Mouse (Mus musculus) liver, embryonic 12.5 days (tissue): Measurements from ENCODE around the gene Tob1. TPM values are rescaled to one million over a fixed set of nuclear protein-coding genes. Genes with fewer than 3 reads are reported as not detected.

Source experiments
- ATAC-seq: fragments of 200-750 bp; cut with Nextera tagmentation; 2 replicates; pipeline ENCODE4 v1.8.0; 2017; ENCODE audit warnings: moderate number of reproducible peaks, mild to moderate bottlenecking, moderate library complexity
- H3K27ac ChIP-seq: fragments of 300-500 bp; sonication (generic); 2 replicates; pipeline ENCODE4 v1.5.1; 2016; ENCODE audit warnings: mild to moderate bottlenecking
- H3K27me3 ChIP-seq: fragments of 300-500 bp; sonication (generic); replicated peaks from 2 replicates; pipeline ENCODE4 v1.6.1; 2016; ENCODE audit warnings: mild to moderate bottlenecking, moderate library complexity
- H3K36me3 ChIP-seq: fragments of 300-500 bp; sonication (generic); 2 replicates; pipeline ENCODE4 v1.6.1; 2016; ENCODE audit warnings: mild to moderate bottlenecking, moderate library complexity
- H3K4me1 ChIP-seq: fragments of 300-500 bp; sonication (generic); 2 replicates; pipeline ENCODE4 v1.6.1; 2016
- H3K4me2 ChIP-seq: fragments of 300-500 bp; sonication (generic); 2 replicates; pipeline ENCODE4 v1.6.1; 2016; ENCODE audit warnings: mild to moderate bottlenecking, moderate library complexity
- H3K4me3 ChIP-seq: fragments of 300-500 bp; sonication (generic); 2 replicates; pipeline ENCODE4 v1.5.1; 2016; ENCODE audit warnings: mild to moderate bottlenecking, moderate library complexity
- H3K9ac ChIP-seq: fragments of 300-500 bp; sonication (generic); 2 replicates; pipeline ENCODE4 v1.6.1; 2016; ENCODE audit warnings: mild to moderate bottlenecking, moderate library complexity
- H3K9me3 ChIP-seq: fragments of 300-500 bp; sonication (generic); replicated peaks from 2 replicates; pipeline ENCODE4 v1.6.1; 2016; ENCODE audit warnings: mild to moderate bottlenecking, moderate library complexity
- WGBS: fragments of 180-500 bp; shearing (Covaris S2); methylation state at CpG from one replicate; pipeline ENCODE4 v1.1.7; 2016; ENCODE audit not compliant: insufficient replicate concordance; 5-methylcytosine and 5-hydroxymethylcytosine counted together
- polyA plus RNA-seq: library from polyadenylated mRNA; unstranded; fragments of >200 nt; fragmentation: Nextera tagmentation; extraction: Ambion mirVana; gene quantifications from 2 replicates; pipeline ENCODE4 v1.2.1, GENCODE M21; 2016

Gene Tob1
- polyA plus RNA-seq, 1 experiment from 2014 or later: 13.6 TPM

GRCm38 (mm10) chr11:94179768-94180167 lies 31.5 kb upstream of the Tob1 start:
- Histone ChIP-seq H3K9me3 (no peaks in the 10 kb centered on the region), H3K27ac (no peak overlapping the region), H3K4me1 (peaks cover 19% of the 10 kb centered on the region), H3K36me3 (no peaks in the 10 kb centered on the region), H3K9ac (no peak overlapping the region), H3K4me3 (no peak overlapping the region), H3K27me3 (peaks cover 12% of the 10 kb centered on the region), H3K4me2 (no peak overlapping the region)
- 6% methylated on average over 1 of the region's 1 CpGs for whole genome bisulfite sequencing
- no peak for ATAC-seq

- 44% methylated on average over 4 of the region's 4 CpGs for WGBS
- no peak overlapping the region for H3K27ac ChIP-seq
- H3K36me3 ChIP-seq: no peaks in the 10 kb centered on the region
- H3K4me3 ChIP-seq: no peak overlapping the region
- H3K4me1 ChIP-seq: peaks cover 15% of the 10 kb centered on the region
- no peak; the same call in 1 of the 2 replicates for ATAC-seq
- no peak overlapping the region for H3K4me2 ChIP-seq
- H3K9me3 ChIP-seq: no peaks in the 10 kb centered on the region
- H3K27me3 ChIP-seq: peaks cover 12% of the 10 kb centered on the region
- no peak overlapping the region for H3K9ac ChIP-seq
Measured at GRCm38 (mm10) chr11:94180194-94180593, 31.1 kb upstream of the Tob1 start.

GRCm38 (mm10) chr11:94181694-94182093 lies 29.6 kb upstream of the Tob1 start:
- Histone ChIP-seq H3K9me3 (no peaks in the 10 kb centered on the region), H3K4me3 (no peak overlapping the region), H3K4me1 (peaks cover 8% of the 10 kb centered on the region), H3K27me3 (peaks cover 12% of the 10 kb centered on the region), H3K36me3 (no peaks in the 10 kb centered on the region), H3K4me2 (no peak overlapping the region), H3K27ac (no peak overlapping the region), H3K9ac (no peak overlapping the region)
- WGBS: 73% methylated on average over 8 of the region's 8 CpGs
- ATAC-seq: no peak

GRCm38 (mm10) chr11:94182711-94183110 lies 28.5 kb upstream of the Tob1 start:
- WGBS: 74% methylated on average over 4 of the region's 4 CpGs
- ATAC-seq: no peak
- no peak overlapping the region for H3K9ac ChIP-seq

GRCm38 (mm10) chr11:94183120-94183519 lies 28.1 kb upstream of the Tob1 start:
- Histone ChIP-seq H3K27ac (no peak overlapping the region), H3K36me3 (no peaks in the 10 kb centered on the region), H3K9me3 (no peaks in the 10 kb centered on the region), H3K9ac (no peak overlapping the region), H3K27me3 (peaks cover 7% of the 10 kb centered on the region), H3K4me2 (no peak overlapping the region), H3K4me3 (no peak overlapping the region), H3K4me1 (peaks cover 8% of the 10 kb centered on the region)
- no peak for ATAC-seq
- 56% methylated on average over 5 of the region's 5 CpGs for WGBS

More at GRCm38 (mm10) chr11:94182711-94183110, 28.5 kb upstream of the Tob1 start:
- H3K4me2 ChIP-seq: no peak overlapping the region
- H3K36me3 ChIP-seq: no peaks in the 10 kb centered on the region
- H3K27me3 ChIP-seq: peaks cover 11% of the 10 kb centered on the region
- no peaks in the 10 kb centered on the region for H3K9me3 ChIP-seq
- H3K4me3 ChIP-seq: no peak overlapping the region
- no peak overlapping the region for H3K27ac ChIP-seq
- H3K4me1 ChIP-seq: peaks cover 8% of the 10 kb centered on the region

- H3K27me3 ChIP-seq: peaks cover 2% of the 10 kb centered on the region
- H3K4me1 ChIP-seq: peaks cover 9% of the 10 kb centered on the region
- WGBS: 56% methylated on average over 2 of the region's 2 CpGs
- ATAC-seq: no peak
- no peak overlapping the region for H3K9ac ChIP-seq
- H3K4me2 ChIP-seq: no peak overlapping the region
- no peaks in the 10 kb centered on the region for H3K9me3 ChIP-seq
- no peak overlapping the region for H3K4me3 ChIP-seq
- H3K36me3 ChIP-seq: no peaks in the 10 kb centered on the region
- no peak overlapping the region for H3K27ac ChIP-seq
Measured at GRCm38 (mm10) chr11:94183671-94184070, 27.6 kb upstream of the Tob1 start.

- peak; percentile 47; the same call in 1 of the 2 replicates for ATAC-seq
- H3K9ac ChIP-seq: no peak overlapping the region
- no peak overlapping the region for H3K4me2 ChIP-seq
- H3K9me3 ChIP-seq: no peaks in the 10 kb centered on the region
- H3K36me3 ChIP-seq: no peaks in the 10 kb centered on the region
- H3K4me3 ChIP-seq: no peak overlapping the region
- H3K27me3 ChIP-seq: no peaks in the 10 kb centered on the region; the same call in none of the 2 replicates
- WGBS: 29% methylated on average over 10 of the region's 10 CpGs
- H3K4me1 ChIP-seq: peaks cover 19% of the 10 kb centered on the region
- H3K27ac ChIP-seq: no peak overlapping the region
Measured at GRCm38 (mm10) chr11:94189579-94189978, 21.7 kb upstream of the Tob1 start.

GRCm38 (mm10) chr11:94190665-94191064 lies 20.6 kb upstream of the Tob1 start:
- WGBS: 75% methylated on average over 5 of the region's 5 CpGs
- no peak overlapping the region for H3K9ac ChIP-seq
- H3K4me3 ChIP-seq: no peak overlapping the region
- ATAC-seq: no peak
- H3K36me3 ChIP-seq: no peaks in the 10 kb centered on the region
- H3K27me3 ChIP-seq: no peaks in the 10 kb centered on the region; the same call in none of the 2 replicates
- no peaks in the 10 kb centered on the region for H3K9me3 ChIP-seq
- no peak overlapping the region for H3K4me2 ChIP-seq
- no peak overlapping the region for H3K27ac ChIP-seq
- H3K4me1 ChIP-seq: peaks cover 19% of the 10 kb centered on the region

GRCm38 (mm10) chr11:94193109-94193508 lies 18.1 kb upstream of the Tob1 start:
- no peaks in the 10 kb centered on the region; the same call in none of the 2 replicates for H3K27me3 ChIP-seq
- no peaks in the 10 kb centered on the region for H3K36me3 ChIP-seq
- H3K9ac ChIP-seq: no peak overlapping the region
- peaks cover 28% of the 10 kb centered on the region for H3K4me1 ChIP-seq
- H3K9me3 ChIP-seq: no peaks in the 10 kb centered on the region
- WGBS: 51% methylated on average over 2 of the region's 2 CpGs
- H3K4me3 ChIP-seq: no peak overlapping the region
- ATAC-seq: no peak
- H3K27ac ChIP-seq: no peak overlapping the region
- H3K4me2 ChIP-seq: no peak overlapping the region

GRCm38 (mm10) chr11:94196311-94196710 lies 14.9 kb upstream of the Tob1 start:
- H3K4me3 ChIP-seq: no peak overlapping the region
- no peak overlapping the region for H3K4me2 ChIP-seq
- H3K36me3 ChIP-seq: no peaks in the 10 kb centered on the region
- H3K4me1 ChIP-seq: peaks cover 34% of the 10 kb centered on the region
- H3K27me3 ChIP-seq: no peaks in the 10 kb centered on the region; the same call in none of the 2 replicates
- ATAC-seq: no peak
- 69% methylated on average over 3 of the region's 3 CpGs for WGBS
- no peak overlapping the region for H3K9ac ChIP-seq
- H3K27ac ChIP-seq: no peak overlapping the region
- no peaks in the 10 kb centered on the region for H3K9me3 ChIP-seq

GRCm38 (mm10) chr11:94198405-94199146 lies 12.7 kb upstream of the Tob1 start:
- no peaks in the 10 kb centered on the region for H3K36me3 ChIP-seq
- no peak overlapping the region for H3K4me2 ChIP-seq
- H3K9ac ChIP-seq: no peak overlapping the region
- no peak overlapping the region for H3K27ac ChIP-seq
- H3K27me3 ChIP-seq: no peaks in the 10 kb centered on the region; the same call in 1 of the 2 replicates
- WGBS: 65% methylated on average over 7 of the region's 7 CpGs
- H3K4me3 ChIP-seq: no peak overlapping the region
- no peaks in the 10 kb centered on the region for H3K9me3 ChIP-seq
- peaks cover 48% of the 10 kb centered on the region for H3K4me1 ChIP-seq
- ATAC-seq: no peak

- Histone ChIP-seq H3K4me3 (no peak overlapping the region), H3K27ac (no peak overlapping the region), H3K4me2 (peak overlapping the region; percentile 3; the same call in 1 of the 2 replicates), H3K9me3 (no peaks in the 10 kb centered on the region), H3K9ac (no peak overlapping the region), H3K27me3 (no peaks in the 10 kb centered on the region), H3K36me3 (no peaks in the 10 kb centered on the region), H3K4me1 (peaks cover 48% of the 10 kb centered on the region)
- WGBS: 22% methylated on average over 2 of the region's 2 CpGs
- ATAC-seq: peak; percentile 60; the same call in 1 of the 2 replicates
Measured at GRCm38 (mm10) chr11:94199771-94200170, 11.5 kb upstream of the Tob1 start.
